Mouse (Mus musculus): ENCODE measurements around the gene Gm38655. TPM values are rescaled to one million over a fixed set of nuclear protein-coding genes. Genes with fewer than 3 reads are reported as not detected.
"Not testable (repeated sequence)": the region's sequence is repeated elsewhere in the genome, so short reads cannot be mapped to it uniquely, and the experiment has no call there.

Gm38655 gene
- polyA plus RNA-seq (2014; fragmentation: Nextera tagmentation; extraction: Ambion mirVana): not detected in 2 replicates

DNA sequence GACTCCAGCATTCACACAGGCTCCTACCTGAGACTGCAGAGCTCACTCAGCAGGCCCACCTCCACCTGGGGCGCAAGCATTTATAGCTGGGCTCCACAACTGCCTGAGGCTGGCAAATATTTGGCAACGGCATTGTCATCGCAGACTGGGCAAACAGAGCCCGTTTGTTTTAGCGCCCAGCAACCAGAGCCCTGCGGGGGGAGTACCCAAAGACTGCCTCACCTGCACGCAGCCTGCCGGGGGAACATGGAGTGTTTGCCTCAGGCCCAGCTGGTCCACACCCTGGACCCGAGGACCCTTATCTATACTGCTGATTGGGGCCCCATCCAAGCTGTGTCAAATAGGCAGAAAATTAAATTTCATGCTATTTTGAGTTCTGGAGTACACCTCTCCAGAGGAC is at the start of gene Gm38655:
Gm38655 (minus strand) TSS at position 61 of the 400 bp plus-strand sequence.
- Histone ChIP-seq H3K9ac (ENCODE audit: low read length) (no peak within 1 kb of the TSS), H3K36me3 (ENCODE audit: control insufficient read depth, insufficient read depth, low read length) (no peaks in the 10 kb centered on the region), H3K4me2 (ENCODE audit: low read depth) (no peak within 1 kb of the TSS), H3K9me3 (ENCODE audit: control insufficient read depth, low read length) (no peaks in the 10 kb centered on the region), H3K4me1 (ENCODE audit: control insufficient read depth, insufficient read depth, low read length) (no peaks in the 10 kb centered on the region), H3K4me3 (ENCODE audit: low read depth, low read length) (no peak within 1 kb of the TSS), H3K27ac (ENCODE audit: low read depth, low read length) (no peak within 1 kb of the TSS), H3K27me3 (ENCODE audit: control insufficient read depth, insufficient read depth, low read length) (no peaks in the 10 kb centered on the region)
- 58% methylated on average over 9 of the region's 9 CpGs for WGBS
- DNase-seq (ENCODE audit: low spot score) (no peak), ATAC-seq (ENCODE audit: insufficient read depth, low FRiP score, low TSS enrichment) (no peak)

DNA sequence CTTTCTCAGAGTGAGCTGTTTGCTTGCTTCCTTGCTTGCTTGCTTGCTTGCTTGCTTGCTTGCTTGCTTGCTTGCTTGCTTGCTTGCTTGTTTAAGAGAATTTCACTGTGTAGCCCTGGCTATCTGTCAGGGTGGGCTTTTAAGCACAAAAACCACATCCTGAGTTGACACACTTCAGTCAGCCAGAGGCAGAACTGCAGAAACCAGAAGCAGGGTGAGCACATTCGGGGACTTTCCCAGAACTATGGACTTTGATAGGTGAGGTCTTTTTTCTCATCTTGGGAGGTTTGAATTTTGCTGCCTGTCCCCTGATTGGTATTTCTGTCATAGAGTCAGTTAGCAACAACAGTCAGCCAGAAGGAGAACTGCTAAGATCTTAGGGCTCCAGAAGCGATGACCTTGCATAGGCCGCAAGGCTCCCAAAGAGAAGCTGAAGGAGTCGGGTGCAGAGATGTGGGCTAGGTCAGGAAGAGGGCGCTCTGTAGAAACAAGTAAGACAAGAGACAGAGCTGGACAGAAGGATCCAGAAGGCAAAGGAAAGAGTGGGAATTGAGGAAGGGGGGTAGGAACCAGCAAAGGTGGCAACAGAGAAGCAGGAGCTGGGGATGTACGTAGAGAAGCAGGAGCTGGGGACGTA is 49.4 kb upstream of the Gm38655 start:
- WGBS: 88% methylated on average over 7 of the region's 7 CpGs
- H3K9me3 ChIP-seq (ENCODE audit: control insufficient read depth, low read length): no peaks in the 10 kb centered on the region
- peaks cover 5% of the 10 kb centered on the region for H3K4me1 ChIP-seq (ENCODE audit: control insufficient read depth, insufficient read depth, low read length)
- no peak for ATAC-seq (ENCODE audit: insufficient read depth, low FRiP score, low TSS enrichment)
- H3K27me3 ChIP-seq (ENCODE audit: control insufficient read depth, insufficient read depth, low read length): no peaks in the 10 kb centered on the region
- no peak for DNase-seq (ENCODE audit: low spot score)
- H3K27ac ChIP-seq (ENCODE audit: low read depth, low read length): no peak overlapping the region
- H3K4me2 ChIP-seq (ENCODE audit: low read depth): no peak overlapping the region
- no peaks in the 10 kb centered on the region for H3K36me3 ChIP-seq (ENCODE audit: control insufficient read depth, insufficient read depth, low read length)
- H3K4me3 ChIP-seq (ENCODE audit: low read depth, low read length): no peak overlapping the region
- H3K9ac ChIP-seq (ENCODE audit: low read length): no peak overlapping the region

DNA sequence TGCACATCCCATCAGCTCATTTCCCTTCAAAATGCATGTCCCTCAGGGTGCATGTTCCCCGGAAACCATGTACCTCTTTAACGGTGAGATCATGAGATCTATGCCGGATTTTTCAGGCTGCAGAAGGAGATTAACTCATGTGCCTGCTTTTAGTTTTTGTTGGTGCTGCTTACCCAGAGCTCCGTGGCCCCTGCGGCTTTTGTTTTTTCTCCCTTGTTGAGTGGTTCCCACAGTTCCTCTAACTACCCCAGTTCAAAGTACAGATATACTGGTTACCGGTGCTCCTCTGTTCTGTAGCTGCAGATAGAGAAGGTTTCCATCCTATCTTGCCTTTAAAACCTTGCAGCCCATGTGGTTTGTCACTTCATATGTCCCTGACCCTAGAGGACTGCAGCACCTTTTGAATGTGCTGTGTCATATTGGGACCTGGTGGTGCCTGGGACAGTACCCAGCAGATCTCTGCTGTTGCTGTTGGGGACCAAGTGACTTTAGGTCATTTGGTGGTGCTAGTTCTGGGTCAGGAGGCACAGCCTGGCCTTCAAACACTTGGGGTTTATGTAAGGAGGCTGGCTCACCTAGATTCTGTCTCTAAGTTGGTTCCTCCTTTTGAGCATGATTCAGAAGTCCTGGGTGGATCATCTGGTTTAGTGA is 47.8 kb upstream of the Gm38655 start:
- Histone ChIP-seq H3K4me1 (ENCODE audit: control insufficient read depth, insufficient read depth, low read length) (peaks cover 5% of the 10 kb centered on the region), H3K27ac (ENCODE audit: low read depth, low read length) (no peak overlapping the region), H3K9me3 (ENCODE audit: control insufficient read depth, low read length) (no peaks in the 10 kb centered on the region), H3K36me3 (ENCODE audit: control insufficient read depth, insufficient read depth, low read length) (no peaks in the 10 kb centered on the region), H3K27me3 (ENCODE audit: control insufficient read depth, insufficient read depth, low read length) (no peaks in the 10 kb centered on the region), H3K4me3 (ENCODE audit: low read depth, low read length) (no peak overlapping the region), H3K4me2 (ENCODE audit: low read depth) (no peak overlapping the region), H3K9ac (ENCODE audit: low read length) (no peak overlapping the region)
- ATAC-seq (ENCODE audit: insufficient read depth, low FRiP score, low TSS enrichment) (no peak), DNase-seq (ENCODE audit: low spot score) (no peak)
- 59% methylated on average over 6 of the region's 6 CpGs for WGBS

DNA sequence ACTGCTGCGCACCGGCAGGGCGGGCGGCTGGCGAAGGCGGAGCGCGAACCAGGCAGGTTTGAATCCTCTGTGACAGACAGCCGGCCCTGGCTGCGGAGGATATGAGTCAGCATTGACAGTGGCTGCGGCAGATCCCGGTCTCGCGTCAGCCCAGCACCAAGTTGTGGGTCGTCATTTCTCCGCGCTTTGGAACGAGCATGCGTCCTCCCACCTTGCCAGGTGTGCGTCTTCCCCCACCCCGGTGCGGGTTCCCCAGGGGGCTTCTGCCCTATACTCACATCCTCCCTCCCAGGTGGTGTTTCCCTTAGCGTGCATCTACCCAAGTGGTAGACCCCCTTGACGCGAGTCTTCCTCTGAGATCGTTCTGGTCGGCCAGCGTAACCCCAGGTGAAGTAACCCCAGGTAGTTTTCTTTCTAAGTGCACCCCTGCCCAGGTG is 47.3 kb upstream of the Gm38655 start:
- H3K27ac ChIP-seq (ENCODE audit: low read depth, low read length); H3K4me3 ChIP-seq (ENCODE audit: low read depth, low read length); H3K9me3 ChIP-seq (ENCODE audit: control insufficient read depth, low read length); H3K36me3 ChIP-seq (ENCODE audit: control insufficient read depth, insufficient read depth, low read length); H3K27me3 ChIP-seq (ENCODE audit: control insufficient read depth, insufficient read depth, low read length); H3K9ac ChIP-seq (ENCODE audit: low read length); DNase-seq (ENCODE audit: low spot score); H3K4me1 ChIP-seq (ENCODE audit: control insufficient read depth, insufficient read depth, low read length): not testable (repeated sequence)
- WGBS: 15% methylated on average over 15 of the region's 28 CpGs
- peak; percentile 58 for ATAC-seq (ENCODE audit: insufficient read depth, low FRiP score, low TSS enrichment)
- 0 out of 2 replicates have a peak overlapping the region, but pooled peaks have one; percentile 62 for H3K4me2 ChIP-seq (ENCODE audit: low read depth)

DNA sequence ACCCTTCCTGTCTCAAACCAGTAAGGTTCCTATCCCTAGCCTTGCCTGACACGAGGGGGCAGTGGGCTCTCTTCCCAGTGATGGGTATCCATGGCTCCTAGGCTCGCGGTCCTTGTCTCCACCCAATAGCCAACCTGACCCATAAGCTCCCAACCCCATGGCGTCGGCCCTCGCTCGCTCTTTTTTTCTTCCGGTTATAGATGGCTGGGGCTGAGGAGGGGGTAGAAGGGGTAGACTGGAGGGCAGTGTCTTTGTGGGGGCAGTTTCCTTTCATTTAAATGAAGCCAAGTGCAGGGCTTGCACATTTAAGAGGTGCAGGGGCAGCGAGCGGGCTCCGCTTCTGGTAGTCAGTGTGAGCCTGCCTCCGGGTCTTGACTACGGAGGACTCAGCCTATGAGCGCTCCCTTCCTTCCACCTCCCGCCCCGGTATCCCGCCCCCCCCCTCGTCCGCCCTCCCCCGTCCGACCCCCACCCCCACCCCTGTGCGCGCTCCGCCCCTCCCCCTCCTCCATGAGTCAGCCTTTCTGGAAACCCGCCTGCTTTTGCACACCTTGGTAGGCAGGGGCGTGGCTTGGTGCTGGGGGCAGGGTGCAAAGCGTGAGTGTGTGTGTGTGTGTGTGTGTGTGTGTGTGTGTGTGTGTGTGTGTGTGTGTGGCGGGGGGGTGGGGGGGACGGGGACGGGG is 46.7 kb upstream of the Gm38655 start:
- DNase-seq (ENCODE audit: low spot score) (peak; percentile 45), ATAC-seq (ENCODE audit: insufficient read depth, low FRiP score, low TSS enrichment) (peak; percentile 48)
- under 1% methylated on average over 17 of the region's 30 CpGs for WGBS
- H3K4me1 ChIP-seq (ENCODE audit: control insufficient read depth, insufficient read depth, low read length): peaks cover 5% of the 10 kb centered on the region
- no peak overlapping the region for H3K27ac ChIP-seq (ENCODE audit: low read depth, low read length)
- H3K4me3 ChIP-seq (ENCODE audit: low read depth, low read length): peak overlapping the region; percentile 30
- H3K9me3 ChIP-seq (ENCODE audit: control insufficient read depth, low read length): no peaks in the 10 kb centered on the region
- H3K27me3 ChIP-seq (ENCODE audit: control insufficient read depth, insufficient read depth, low read length): no peaks in the 10 kb centered on the region
- peak overlapping the region; percentile 62 for H3K4me2 ChIP-seq (ENCODE audit: low read depth)
- H3K9ac ChIP-seq (ENCODE audit: low read length): no peak overlapping the region
- no peaks in the 10 kb centered on the region for H3K36me3 ChIP-seq (ENCODE audit: control insufficient read depth, insufficient read depth, low read length)

DNA sequence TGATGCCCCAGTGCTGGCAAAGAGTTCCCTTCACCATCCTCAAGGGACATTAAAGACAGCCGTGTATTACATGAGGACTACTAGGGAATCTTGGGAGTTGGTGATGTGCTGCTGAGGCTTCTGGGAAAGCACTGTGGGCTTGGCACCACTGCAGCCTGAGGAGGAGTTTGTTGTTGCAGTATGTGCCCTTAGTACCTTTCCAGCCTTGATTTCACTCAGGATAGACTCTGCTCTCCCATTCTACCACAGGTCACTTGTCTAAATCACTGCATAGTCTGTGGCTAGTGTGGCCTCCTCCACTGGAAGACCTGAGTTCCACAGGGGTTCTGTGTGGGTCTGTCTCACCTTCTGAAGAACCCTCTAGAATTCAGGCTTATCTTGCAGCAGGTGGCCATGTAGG is 45.5 kb upstream of the Gm38655 start:
- 88% methylated on average over 1 of the region's 1 CpGs for WGBS
- peaks cover 5% of the 10 kb centered on the region for H3K4me1 ChIP-seq (ENCODE audit: control insufficient read depth, insufficient read depth, low read length)
- no peak overlapping the region for H3K9ac ChIP-seq (ENCODE audit: low read length)
- H3K27ac ChIP-seq (ENCODE audit: low read depth, low read length): no peak overlapping the region
- no peak overlapping the region for H3K4me3 ChIP-seq (ENCODE audit: low read depth, low read length)
- no peaks in the 10 kb centered on the region for H3K9me3 ChIP-seq (ENCODE audit: control insufficient read depth, low read length)
- no peaks in the 10 kb centered on the region for H3K27me3 ChIP-seq (ENCODE audit: control insufficient read depth, insufficient read depth, low read length)
- no peak overlapping the region for H3K4me2 ChIP-seq (ENCODE audit: low read depth)
- DNase-seq (ENCODE audit: low spot score) (no peak), ATAC-seq (ENCODE audit: insufficient read depth, low FRiP score, low TSS enrichment) (no peak)
- H3K36me3 ChIP-seq (ENCODE audit: control insufficient read depth, insufficient read depth, low read length): peaks cover 2% of the 10 kb centered on the region; the same call in 1 of the 2 replicates

DNA sequence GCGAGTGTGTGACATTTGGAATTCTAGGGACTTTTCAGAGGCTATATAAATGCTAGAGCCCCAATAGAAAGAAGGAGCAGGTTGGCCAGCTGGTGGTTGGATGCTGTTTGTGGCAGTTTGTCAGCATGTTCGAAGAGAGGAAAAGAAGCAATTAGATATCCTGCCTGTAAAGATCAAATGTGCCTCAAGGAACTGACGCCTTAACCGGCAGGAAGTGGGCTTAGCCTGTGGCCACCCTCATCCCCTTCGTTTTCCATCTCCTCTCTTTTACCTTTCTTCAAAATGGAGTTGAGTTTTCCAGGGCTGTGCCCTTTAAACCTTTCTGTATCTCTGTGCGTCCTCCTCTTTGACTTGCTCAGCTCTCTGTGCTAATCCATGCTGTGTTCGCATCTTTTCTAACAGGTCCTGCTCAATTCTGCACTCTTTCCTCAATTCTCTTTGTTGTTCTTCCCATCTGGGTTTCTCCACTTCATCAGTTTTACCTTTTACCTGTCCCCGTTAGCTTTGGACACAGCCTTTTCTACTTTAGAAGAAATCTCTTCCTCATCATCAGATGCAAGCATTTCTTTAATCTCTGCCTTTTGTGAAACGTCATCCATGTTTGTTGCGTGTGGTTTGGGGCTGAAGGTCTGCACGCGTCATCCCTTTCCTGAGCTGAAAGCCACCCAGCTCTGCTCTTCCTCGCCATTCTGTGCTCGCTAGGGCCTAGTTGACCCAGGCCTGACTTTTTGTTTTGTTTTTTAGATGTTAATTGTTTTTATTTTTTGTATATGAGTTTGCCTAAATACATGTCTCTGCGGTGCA is 44.4 kb upstream of the Gm38655 start:
- Histone ChIP-seq H3K27ac (ENCODE audit: low read depth, low read length) (no peak overlapping the region), H3K27me3 (ENCODE audit: control insufficient read depth, insufficient read depth, low read length) (no peaks in the 10 kb centered on the region), H3K36me3 (ENCODE audit: control insufficient read depth, insufficient read depth, low read length) (peaks cover 2% of the 10 kb centered on the region), H3K4me3 (ENCODE audit: low read depth, low read length) (no peak overlapping the region), H3K4me2 (ENCODE audit: low read depth) (no peak overlapping the region), H3K9me3 (ENCODE audit: control insufficient read depth, low read length) (no peaks in the 10 kb centered on the region), H3K4me1 (ENCODE audit: control insufficient read depth, insufficient read depth, low read length) (peaks cover 5% of the 10 kb centered on the region), H3K9ac (ENCODE audit: low read length) (no peak overlapping the region)
- WGBS: 93% methylated on average over 15 of the region's 15 CpGs
- DNase-seq (ENCODE audit: low spot score): no peak
- no peak for ATAC-seq (ENCODE audit: insufficient read depth, low FRiP score, low TSS enrichment)

DNA sequence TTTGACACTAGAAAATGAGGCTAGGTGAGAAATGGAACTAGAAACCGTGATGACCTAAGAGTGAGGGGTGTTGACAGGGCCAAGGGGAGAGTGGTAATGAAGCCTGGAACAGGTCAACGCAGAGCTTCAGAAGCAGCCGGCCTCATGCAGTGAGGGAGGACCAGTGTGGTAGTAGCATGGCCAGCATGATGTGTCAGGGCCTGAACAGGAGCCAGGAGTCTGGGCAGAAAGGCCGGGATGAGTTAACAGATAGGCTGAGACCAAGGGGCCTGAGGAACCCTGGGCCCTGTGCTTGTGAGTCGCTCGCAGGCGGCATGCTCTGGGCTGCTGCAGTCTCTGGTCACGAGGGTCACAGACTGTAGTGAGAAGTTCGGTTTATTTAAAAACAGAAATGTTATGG is 43.7 kb upstream of the Gm38655 start:
- Histone ChIP-seq H3K36me3 (ENCODE audit: control insufficient read depth, insufficient read depth, low read length) (peaks cover 2% of the 10 kb centered on the region), H3K9me3 (ENCODE audit: control insufficient read depth, low read length) (no peaks in the 10 kb centered on the region), H3K9ac (ENCODE audit: low read length) (no peak overlapping the region), H3K4me1 (ENCODE audit: control insufficient read depth, insufficient read depth, low read length) (peaks cover 5% of the 10 kb centered on the region), H3K27ac (ENCODE audit: low read depth, low read length) (no peak overlapping the region), H3K27me3 (ENCODE audit: control insufficient read depth, insufficient read depth, low read length) (no peaks in the 10 kb centered on the region), H3K4me3 (ENCODE audit: low read depth, low read length) (no peak overlapping the region), H3K4me2 (ENCODE audit: low read depth) (no peak overlapping the region)
- ATAC-seq (ENCODE audit: insufficient read depth, low FRiP score, low TSS enrichment) (no peak), DNase-seq (ENCODE audit: low spot score) (no peak)
- WGBS: 91% methylated on average over 9 of the region's 9 CpGs

Data from neural tube, embryonic 11.5 days (tissue).